Mouse (Mus musculus): ENCODE data around the gene Strn. TPM values are rescaled to one million over a fixed set of nuclear protein-coding genes. Genes with fewer than 3 reads are reported as not detected.

Strn gene
- polyA plus RNA-seq (2015; fragmentation: Nextera tagmentation; extraction: Ambion mirVana): 11.1 and 12.0 TPM in 2 replicates

GRCm38 (mm10) chr17:78737096-78737495 is at the start of gene Strn:
Gene Strn (minus strand): TSS chr17:78737196.
- WGBS: 35% methylated on average over 4 of the region's 4 CpGs
- no peak for ATAC-seq (replicated peaks; ENCODE audit: insufficient number of reproducible peaks, insufficient read depth, low FRiP score, low read depth)

GRCm38 (mm10) chr17:78778765-78779164 is 41.8 kb upstream of the Strn start:
- ATAC-seq (replicated peaks; ENCODE audit: insufficient number of reproducible peaks, insufficient read depth, low FRiP score, low read depth): no peak
- 88% methylated on average over 1 of the region's 1 CpGs for WGBS
- H3K4me3 ChIP-seq: no peak overlapping the region
- H3K36me3 ChIP-seq: peaks cover 16% of the 10 kb centered on the region; the same call in 1 of the 2 replicates
- no peak overlapping the region for H3K27ac ChIP-seq
- H3K9me3 ChIP-seq (replicated peaks): no peaks in the 10 kb centered on the region
- H3K4me2 ChIP-seq: no peak overlapping the region
- H3K27me3 ChIP-seq: no peaks in the 10 kb centered on the region
- no peaks in the 10 kb centered on the region for H3K4me1 ChIP-seq (replicated peaks)
- no peak overlapping the region for H3K9ac ChIP-seq

More at GRCm38 (mm10) chr17:78737096-78737495, at the start of gene Strn:
- Histone ChIP-seq H3K9ac (peak within 1 kb of the TSS; percentile 97), H3K36me3 (no peaks in the 10 kb centered on the region), H3K27me3 (no peaks in the 10 kb centered on the region), H3K27ac (peak within 1 kb of the TSS; percentile 98), H3K4me2 (peak within 1 kb of the TSS; percentile 75), H3K9me3 (replicated peaks) (no peaks in the 10 kb centered on the region), H3K4me3 (peak within 1 kb of the TSS; percentile 96), H3K4me1 (replicated peaks) (peaks cover 28% of the 10 kb centered on the region)

GRCm38 (mm10) chr17:78772317-78772716 is 35.3 kb upstream of the Strn start:
- Histone ChIP-seq H3K27ac (0 out of 2 replicates have a peak overlapping the region, but pooled peaks have one; percentile 87), H3K27me3 (no peaks in the 10 kb centered on the region), H3K4me2 (no peak overlapping the region), H3K9me3 (replicated peaks) (no peaks in the 10 kb centered on the region), H3K4me3 (no peak overlapping the region), H3K4me1 (replicated peaks) (peaks cover 38% of the 10 kb centered on the region), H3K36me3 (peaks cover 10% of the 10 kb centered on the region; the same call in 1 of the 2 replicates), H3K9ac (no peak overlapping the region)
- ATAC-seq (replicated peaks; ENCODE audit: insufficient number of reproducible peaks, insufficient read depth, low FRiP score, low read depth): no peak
- WGBS: 60% methylated on average over 2 of the region's 2 CpGs

- Histone ChIP-seq H3K9ac (no peak overlapping the region), H3K36me3 (peaks cover 12% of the 10 kb centered on the region; the same call in 1 of the 2 replicates), H3K27ac (peak overlapping the region; percentile 87), H3K4me2 (no peak overlapping the region), H3K4me3 (no peak overlapping the region), H3K4me1 (replicated peaks) (peaks cover 43% of the 10 kb centered on the region), H3K27me3 (no peaks in the 10 kb centered on the region), H3K9me3 (replicated peaks) (no peaks in the 10 kb centered on the region)
- ATAC-seq (replicated peaks; ENCODE audit: insufficient number of reproducible peaks, insufficient read depth, low FRiP score, low read depth): no peak
- WGBS: 33% methylated on average over 7 of the region's 7 CpGs
Measured at GRCm38 (mm10) chr17:78770932-78771331, 33.9 kb upstream of the Strn start.

- H3K4me3 ChIP-seq: no peak overlapping the region
- H3K36me3 ChIP-seq: peaks cover 22% of the 10 kb centered on the region
- H3K4me1 ChIP-seq (replicated peaks): peaks cover 44% of the 10 kb centered on the region
- H3K27me3 ChIP-seq: no peaks in the 10 kb centered on the region
- H3K9me3 ChIP-seq (replicated peaks): no peaks in the 10 kb centered on the region
- peak; percentile 86 for ATAC-seq (replicated peaks; ENCODE audit: insufficient number of reproducible peaks, insufficient read depth, low FRiP score, low read depth)
- H3K9ac ChIP-seq: no peak overlapping the region
- H3K4me2 ChIP-seq: no peak overlapping the region
- peak overlapping the region; percentile 87 for H3K27ac ChIP-seq
- 30% methylated on average over 3 of the region's 3 CpGs for WGBS
Measured at GRCm38 (mm10) chr17:78769341-78769740, 32.3 kb upstream of the Strn start.

- Histone ChIP-seq H3K27me3 (no peaks in the 10 kb centered on the region), H3K27ac (peak overlapping the region; percentile 87), H3K4me2 (peak overlapping the region; percentile 29; the same call in 1 of the 2 replicates), H3K36me3 (peaks cover 26% of the 10 kb centered on the region), H3K4me3 (no peak overlapping the region), H3K9me3 (replicated peaks) (no peaks in the 10 kb centered on the region), H3K9ac (no peak overlapping the region), H3K4me1 (replicated peaks) (peaks cover 47% of the 10 kb centered on the region)
- WGBS: 21% methylated on average over 2 of the region's 2 CpGs
- ATAC-seq (replicated peaks; ENCODE audit: insufficient number of reproducible peaks, insufficient read depth, low FRiP score, low read depth): peak; percentile 74
Measured at GRCm38 (mm10) chr17:78768937-78769336, 31.9 kb upstream of the Strn start.

GRCm38 (mm10) chr17:78767546-78767945 is 30.6 kb upstream of the Strn start:
- WGBS: 53% methylated on average over 8 of the region's 8 CpGs
- Histone ChIP-seq H3K9me3 (replicated peaks) (no peaks in the 10 kb centered on the region), H3K4me1 (replicated peaks) (peaks cover 47% of the 10 kb centered on the region), H3K4me2 (peak overlapping the region; percentile 43), H3K9ac (no peak overlapping the region), H3K36me3 (peaks cover 21% of the 10 kb centered on the region), H3K4me3 (no peak overlapping the region), H3K27ac (peak overlapping the region; percentile 77), H3K27me3 (no peaks in the 10 kb centered on the region)
- no peak for ATAC-seq (replicated peaks; ENCODE audit: insufficient number of reproducible peaks, insufficient read depth, low FRiP score, low read depth)

GRCm38 (mm10) chr17:78766084-78766483 is 29.1 kb upstream of the Strn start:
- no peak for ATAC-seq (replicated peaks; ENCODE audit: insufficient number of reproducible peaks, insufficient read depth, low FRiP score, low read depth)
- no peak overlapping the region for H3K4me3 ChIP-seq
- H3K27me3 ChIP-seq: no peaks in the 10 kb centered on the region
- H3K4me2 ChIP-seq: no peak overlapping the region
- no peaks in the 10 kb centered on the region for H3K9me3 ChIP-seq (replicated peaks)
- H3K4me1 ChIP-seq (replicated peaks): peaks cover 37% of the 10 kb centered on the region
- no peak overlapping the region for H3K9ac ChIP-seq
- WGBS: 79% methylated on average over 7 of the region's 7 CpGs
- peaks cover 27% of the 10 kb centered on the region for H3K36me3 ChIP-seq
- H3K27ac ChIP-seq: no peak overlapping the region

- no peak for ATAC-seq (replicated peaks; ENCODE audit: insufficient number of reproducible peaks, insufficient read depth, low FRiP score, low read depth)
- H3K4me2 ChIP-seq: no peak overlapping the region
- H3K27ac ChIP-seq: no peak overlapping the region
- no peak overlapping the region for H3K9ac ChIP-seq
- peaks cover 18% of the 10 kb centered on the region for H3K4me1 ChIP-seq (replicated peaks)
- no peaks in the 10 kb centered on the region for H3K9me3 ChIP-seq (replicated peaks)
- peaks cover 33% of the 10 kb centered on the region for H3K36me3 ChIP-seq
- no peaks in the 10 kb centered on the region for H3K27me3 ChIP-seq
- no peak overlapping the region for H3K4me3 ChIP-seq
- 83% methylated on average over 5 of the region's 5 CpGs for WGBS
Measured at GRCm38 (mm10) chr17:78763272-78763671, 26.3 kb upstream of the Strn start.

- H3K27ac ChIP-seq: no peak overlapping the region
- H3K9ac ChIP-seq: no peak overlapping the region
- H3K4me2 ChIP-seq: no peak overlapping the region
- peaks cover 46% of the 10 kb centered on the region for H3K36me3 ChIP-seq
- 63% methylated on average over 17 of the region's 17 CpGs for WGBS
- H3K27me3 ChIP-seq: no peaks in the 10 kb centered on the region
- no peak overlapping the region for H3K4me3 ChIP-seq
- 0 out of 2 replicates have a peak, but pooled peaks cover 2% of the 10 kb centered on the region for H3K4me1 ChIP-seq (replicated peaks)
- no peak for ATAC-seq (replicated peaks; ENCODE audit: insufficient number of reproducible peaks, insufficient read depth, low FRiP score, low read depth)
- H3K9me3 ChIP-seq (replicated peaks): no peaks in the 10 kb centered on the region
Measured at GRCm38 (mm10) chr17:78752938-78753655, 16.1 kb upstream of the Strn start.

GRCm38 (mm10) chr17:78752064-78752463 is 15.1 kb upstream of the Strn start:
- WGBS: 63% methylated on average over 10 of the region's 10 CpGs
- H3K9me3 ChIP-seq (replicated peaks): no peaks in the 10 kb centered on the region
- 0 out of 2 replicates have a peak, but pooled peaks cover 2% of the 10 kb centered on the region for H3K4me1 ChIP-seq (replicated peaks)
- H3K4me3 ChIP-seq: no peak overlapping the region
- H3K4me2 ChIP-seq: no peak overlapping the region
- ATAC-seq (replicated peaks; ENCODE audit: insufficient number of reproducible peaks, insufficient read depth, low FRiP score, low read depth): no peak; the same call in 1 of the 2 replicates
- H3K27ac ChIP-seq: no peak overlapping the region
- no peak overlapping the region for H3K9ac ChIP-seq
- H3K27me3 ChIP-seq: no peaks in the 10 kb centered on the region
- peaks cover 38% of the 10 kb centered on the region for H3K36me3 ChIP-seq

GRCm38 (mm10) chr17:78748440-78748839 is 11.4 kb upstream of the Strn start:
- ATAC-seq (replicated peaks; ENCODE audit: insufficient number of reproducible peaks, insufficient read depth, low FRiP score, low read depth): no peak
- Histone ChIP-seq H3K36me3 (peaks cover 14% of the 10 kb centered on the region), H3K27me3 (no peaks in the 10 kb centered on the region), H3K9me3 (replicated peaks) (no peaks in the 10 kb centered on the region), H3K9ac (no peak overlapping the region), H3K4me2 (no peak overlapping the region), H3K4me1 (replicated peaks) (peaks cover 5% of the 10 kb centered on the region), H3K4me3 (no peak overlapping the region), H3K27ac (no peak overlapping the region)
- WGBS: 88% methylated on average over 9 of the region's 9 CpGs
